In genomic region chr16:94392299-94392698, GRCm38 (mm10) we compare ENCODE assay signal across 34 mouse cellular contexts.
"Had no signal": no experiment of that assay in that cellular context is flagged by ENCODE, and none has a peak within 500 bp of the region (broad histone marks: within the 10 kb centered on the region; RNA-seq: fewer than 3 reads in every experiment).

No protein-coding gene starts in this region.

- H3K4me2 ChIP-seq: heart, embryonic 11.5 days; heart, embryonic 12.5 days; heart, embryonic 13.5 days; heart, embryonic 15.5 days; hindbrain, embryonic 12.5 days; hindbrain, embryonic 14.5 days; hindbrain, embryonic 15.5 days; intestine, embryonic 15.5 days; kidney, embryonic 15.5 days had no signal

- H3K27me3 ChIP-seq: heart, embryonic 12.5 days; heart, embryonic 13.5 days; heart, embryonic 15.5 days; hindbrain, embryonic 12.5 days; hindbrain, embryonic 15.5 days; intestine, embryonic 15.5 days; kidney, embryonic 15.5 days had no signal

- ATAC-seq: hindbrain, postnatal 0 days; inflammation-experienced regulatory T-cells, adult 6 months; intestine, embryonic 15.5 days; intestine, embryonic 16.5 days; intestine, postnatal 0 days had no signal

- H3K4me1 ChIP-seq: heart, embryonic 10.5 days; heart, embryonic 15.5 days; hindbrain, embryonic 10.5 days; hindbrain, embryonic 12.5 days; hindbrain, embryonic 15.5 days; intestine, embryonic 15.5 days; kidney, embryonic 15.5 days had no signal

- H3K27ac ChIP-seq: heart, adult 2 months; heart, embryonic 10.5 days; heart, embryonic 13.5 days; heart, embryonic 15.5 days; hindbrain, embryonic 10.5 days; hindbrain, embryonic 12.5 days; hindbrain, embryonic 14.5 days; hindbrain, embryonic 15.5 days; hindbrain, postnatal 0 days; intestine, embryonic 15.5 days; kidney, embryonic 15.5 days; kidney, postnatal 0 days; layer of hippocampus, adult 2 months had no signal

- H3K9me3 ChIP-seq: heart, embryonic 10.5 days; heart, embryonic 12.5 days; heart, embryonic 13.5 days; heart, embryonic 15.5 days; hindbrain, embryonic 10.5 days; hindbrain, embryonic 12.5 days; hindbrain, embryonic 15.5 days; intestine, embryonic 15.5 days; kidney, embryonic 15.5 days had no signal

- DNase-seq: heart, adult 2 months; heart, postnatal 10 days; heart, postnatal 14 days; heart, postnatal 36 days; heart, postnatal 4 days; kidney, adult 11 months; kidney, adult 18-20 months; kidney, adult 2 months; kidney, adult 8-10 months; kidney, adult 9 months; kidney, postnatal 10 days; kidney, postnatal 14 days; kidney, postnatal 25 days; kidney, postnatal 36 days; kidney, postnatal 4 days; layer of hippocampus, adult 9-11 months; layer of hippocampus, postnatal 36 days had no signal

- H3K36me3 ChIP-seq: intestine, embryonic 15.5 days had no signal

- H3K9ac ChIP-seq: heart, embryonic 12.5 days; heart, embryonic 13.5 days; heart, embryonic 15.5 days; hindbrain, embryonic 12.5 days; hindbrain, embryonic 14.5 days; hindbrain, embryonic 15.5 days; intestine, embryonic 15.5 days; kidney, embryonic 15.5 days had no signal

- H3K4me3 ChIP-seq: heart, adult 2 months; heart, embryonic 10.5 days; heart, embryonic 12.5 days; heart, embryonic 13.5 days; heart, embryonic 15.5 days; hindbrain, embryonic 10.5 days; hindbrain, embryonic 12.5 days; hindbrain, embryonic 15.5 days; intestine, embryonic 15.5 days; kidney, embryonic 15.5 days; layer of hippocampus, adult 2 months had no signal
